Mouse (Mus musculus): Measurements from ENCODE around the gene Flot2.

The Flot2 gene

GRCm38 (mm10) chr11:78059833-78060757 lies 22.4 kb downstream of the Flot2 start:
- DNase-seq (ENCODE audit: low spot score in 2 of 2) = peak; percentile 44 to 59

- no peak for DNase-seq (ENCODE audit: low spot score in 2 of 2)
These were observed 24.8 kb downstream of the Flot2 start for GRCm38 (mm10) chr11:78062563-78062962.

GRCm38 (mm10) chr11:78065906-78066305 lies 28.2 kb downstream of the Flot2 start:
- DNase-seq (ENCODE audit: low spot score in 2 of 2) = no peak

GRCm38 (mm10) chr11:78066641-78067040 lies 28.9 kb downstream of the Flot2 start:
- DNase-seq (ENCODE audit: low spot score in 2 of 2) = no peak

GRCm38 (mm10) chr11:78067566-78067965 lies 29.8 kb downstream of the Flot2 start:
- no peak for DNase-seq (ENCODE audit: low spot score in 2 of 2)

GRCm38 (mm10) chr11:78069130-78069529 lies 31.4 kb downstream of the Flot2 start:
- no peak for DNase-seq (ENCODE audit: low spot score in 2 of 2)

- no peak for DNase-seq (ENCODE audit: low spot score in 2 of 2)
These were observed 31.9 kb downstream of the Flot2 start for GRCm38 (mm10) chr11:78069646-78070045.

- DNase-seq (ENCODE audit: low spot score in 2 of 2) = no peak
These were observed 34.2 kb downstream of the Flot2 start for GRCm38 (mm10) chr11:78071938-78072337.

- DNase-seq (ENCODE audit: low spot score in 2 of 2) = no peak
These were observed 34.8 kb downstream of the Flot2 start for GRCm38 (mm10) chr11:78072425-78073130.

- DNase-seq (ENCODE audit: low spot score in 2 of 2) = no peak
These were observed 36.0 kb downstream of the Flot2 start for GRCm38 (mm10) chr11:78073577-78074276.

- DNase-seq (ENCODE audit: low spot score in 2 of 2) = no peak
These were observed 36.5 kb downstream of the Flot2 start for GRCm38 (mm10) chr11:78074277-78074652.

- no peak for DNase-seq (ENCODE audit: low spot score in 2 of 2)
These were observed 36.9 kb downstream of the Flot2 start for GRCm38 (mm10) chr11:78074666-78075065.

GRCm38 (mm10) chr11:78079961-78080921 lies 42.5 kb downstream of the Flot2 start, which contains the start of gene Eral1:
Gene Eral1 (minus strand): TSS chr11:78080383.
- peak; percentile 80 to 90 for DNase-seq (ENCODE audit: low spot score in 2 of 2)

- no peak for DNase-seq (ENCODE audit: low spot score in 2 of 2)
These were observed 45.9 kb downstream of the Flot2 start for GRCm38 (mm10) chr11:78083595-78083994.

GRCm38 (mm10) chr11:78086925-78087479 lies 49.3 kb downstream of the Flot2 start:
- DNase-seq (ENCODE audit: low spot score in 2 of 2) = no peak

- DNase-seq (ENCODE audit: low spot score in 2 of 2) = no peak
These were observed 50.1 kb downstream of the Flot2 start for GRCm38 (mm10) chr11:78087756-78088281.

GRCm38 (mm10) chr11:78094137-78094503 lies 56.4 kb downstream of the Flot2 start:
- DNase-seq (ENCODE audit: low spot score in 2 of 2) = no peak

- DNase-seq (ENCODE audit: low spot score in 2 of 2) = peak; percentile 91 to 94
These were observed 56.9 kb downstream of the Flot2 start, which contains the start of gene Fam222b for GRCm38 (mm10) chr11:78094504-78095143. Gene Fam222b (plus strand): TSS chr11:78094660.

GRCm38 (mm10) chr11:78095144-78095516 lies 57.4 kb downstream of the Flot2 start:
- DNase-seq (ENCODE audit: low spot score in 2 of 2) = no peak

- DNase-seq (ENCODE audit: low spot score in 2 of 2) = no peak
These were observed 59.3 kb downstream of the Flot2 start for GRCm38 (mm10) chr11:78097077-78097476.
